Mouse (Mus musculus) lung, embryonic 15.5 days (tissue): ENCODE data around the gene Ccl1. TPM values are rescaled to one million over a fixed set of nuclear protein-coding genes. Genes with fewer than 3 reads are reported as not detected.

Source experiments
- ATAC-seq: fragments of 200-750 bp; cut with Nextera tagmentation; 2 replicates; pipeline ENCODE4 v1.8.0; 2017; ENCODE audit warnings: moderate number of reproducible peaks, borderline replicate concordance; ENCODE audit not compliant: low FRiP score, low TSS enrichment; ENCODE audit errors: extremely low read depth
- H3K27ac ChIP-seq: fragments of 300-500 bp; sonication (generic); 2 replicates; pipeline ENCODE4 v1.5.1; 2015; ENCODE audit warnings: moderate library complexity, mild to moderate bottlenecking, inconsistent platforms
- H3K27me3 ChIP-seq: fragments of 300-500 bp; sonication (generic); 2 replicates; pipeline ENCODE4 v1.6.1; 2015; ENCODE audit warnings: inconsistent platforms
- H3K36me3 ChIP-seq: fragments of 300-500 bp; sonication (generic); 2 replicates; pipeline ENCODE4 v1.6.1; 2015; ENCODE audit warnings: inconsistent platforms
- H3K4me1 ChIP-seq: fragments of 300-500 bp; sonication (generic); 2 replicates; pipeline ENCODE4 v1.6.1; 2015; ENCODE audit warnings: inconsistent platforms
- H3K4me2 ChIP-seq: fragments of 300-500 bp; sonication (generic); 2 replicates; pipeline ENCODE4 v1.6.1; 2015; ENCODE audit warnings: inconsistent platforms, mild to moderate bottlenecking, moderate library complexity
- H3K4me3 ChIP-seq: fragments of 300-500 bp; sonication (generic); 2 replicates; pipeline ENCODE4 v1.5.1; 2015; ENCODE audit warnings: mild to moderate bottlenecking, inconsistent platforms
- H3K9ac ChIP-seq: fragments of 300-500 bp; sonication (generic); 2 replicates; pipeline ENCODE4 v1.6.1; 2015; ENCODE audit warnings: inconsistent platforms
- H3K9me3 ChIP-seq: fragments of 300-500 bp; sonication (generic); 2 replicates; pipeline ENCODE4 v1.6.1; 2016; ENCODE audit warnings: inconsistent platforms
- WGBS: fragments of 180-500 bp; shearing (Covaris S2); methylation state at CpG from one replicate; pipeline ENCODE4 v1.1.7; 2015; 5-methylcytosine and 5-hydroxymethylcytosine counted together
- polyA plus RNA-seq: library from polyadenylated mRNA; unstranded; fragments of >200 nt; fragmentation: Nextera tagmentation; extraction: Ambion mirVana; gene quantifications from 2 replicates; pipeline ENCODE4 v1.2.1, GENCODE M21; 2015

The Ccl1 gene
- not detected in 2 replicates for polyA plus RNA-seq

DNA sequence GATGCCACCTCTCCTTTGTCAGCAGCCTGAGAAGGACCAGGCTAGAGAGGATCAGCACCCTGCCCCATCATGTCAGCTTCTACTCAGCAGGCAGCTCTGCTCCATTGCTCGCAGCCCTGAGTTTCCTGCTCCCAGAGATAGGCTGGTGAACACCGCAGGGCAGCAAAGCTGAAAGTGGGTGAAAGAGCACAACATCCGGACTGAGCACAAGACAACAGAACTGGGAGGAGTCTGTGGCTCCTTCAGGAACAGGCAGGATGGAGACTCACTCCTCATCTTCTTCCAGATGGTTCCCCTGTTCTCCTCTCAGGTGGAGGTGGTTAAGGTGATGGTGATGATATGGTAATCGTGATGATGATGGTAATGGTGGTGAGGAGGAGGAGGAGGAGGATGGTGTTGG is at the start of gene Ccl1:
Gene Ccl1, minus strand, starts transcription at position 101 of the 400 bp plus-strand sequence.
- no peak within 1 kb of the TSS for H3K9ac ChIP-seq
- no peaks in the 10 kb centered on the region for H3K36me3 ChIP-seq
- H3K27ac ChIP-seq, result no peak within 1 kb of the TSS
- H3K9me3 ChIP-seq, result no peaks in the 10 kb centered on the region
- no peak for ATAC-seq
- no peaks in the 10 kb centered on the region for H3K4me1 ChIP-seq
- H3K4me3 ChIP-seq, result no peak within 1 kb of the TSS
- no peak within 1 kb of the TSS for H3K4me2 ChIP-seq
- WGBS, result 62% methylated on average over 4 of the region's 4 CpGs
- no peaks in the 10 kb centered on the region for H3K27me3 ChIP-seq

DNA sequence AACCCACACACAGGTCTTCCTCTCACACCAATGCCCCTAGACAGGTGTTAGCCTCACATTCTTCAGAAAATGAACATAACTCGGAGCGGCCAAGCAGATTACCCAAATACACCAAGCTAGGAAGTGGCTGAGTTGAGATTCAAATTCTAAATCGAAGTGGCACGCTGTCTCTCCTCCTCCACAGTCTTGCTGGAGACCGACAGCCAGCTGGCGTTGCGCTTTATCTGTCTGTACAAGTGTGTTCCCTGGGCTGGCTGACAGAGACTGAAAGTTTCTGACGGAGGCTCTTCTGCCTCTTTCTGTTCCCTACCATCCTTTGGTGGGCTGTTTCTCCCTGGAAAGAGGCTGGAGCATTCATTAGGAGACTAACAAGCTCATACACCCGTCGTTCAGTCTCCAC is 45.5 kb upstream of the Ccl1 start:
- no peak overlapping the region for H3K27ac ChIP-seq
- 73% methylated on average over 10 of the region's 10 CpGs for WGBS
- no peak for ATAC-seq
- no peak overlapping the region for H3K4me3 ChIP-seq
- H3K9ac ChIP-seq, result no peak overlapping the region
- no peaks in the 10 kb centered on the region for H3K27me3 ChIP-seq
- no peak overlapping the region for H3K4me2 ChIP-seq
- H3K36me3 ChIP-seq, result no peaks in the 10 kb centered on the region
- no peaks in the 10 kb centered on the region for H3K9me3 ChIP-seq
- H3K4me1 ChIP-seq, result no peaks in the 10 kb centered on the region

DNA sequence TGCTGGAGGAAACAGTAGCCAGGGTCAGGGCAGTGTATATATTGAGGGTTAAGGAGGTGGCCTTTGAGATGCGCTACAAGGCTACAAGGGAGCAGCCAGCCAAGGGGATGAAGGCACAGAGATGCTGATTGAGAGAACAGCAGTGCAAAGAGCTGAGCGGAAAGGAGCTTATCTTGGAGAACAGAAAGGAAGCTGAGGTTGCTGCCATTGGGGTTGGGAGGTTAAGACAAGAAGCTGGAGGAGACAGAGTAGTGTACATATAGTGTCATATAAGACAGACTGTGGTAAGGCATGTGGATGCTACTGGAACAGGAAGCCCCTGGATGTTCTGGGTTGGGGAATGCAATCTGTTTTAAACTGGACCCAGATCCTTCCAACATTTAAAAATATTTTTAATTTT is 35.4 kb upstream of the Ccl1 start:
- H3K9me3 ChIP-seq, result no peaks in the 10 kb centered on the region
- H3K27me3 ChIP-seq, result no peaks in the 10 kb centered on the region
- no peak for ATAC-seq
- H3K4me2 ChIP-seq, result no peak overlapping the region
- H3K27ac ChIP-seq, result no peak overlapping the region
- no peaks in the 10 kb centered on the region for H3K36me3 ChIP-seq
- no peak overlapping the region for H3K4me3 ChIP-seq
- H3K4me1 ChIP-seq, result no peaks in the 10 kb centered on the region
- 22% methylated on average over 2 of the region's 2 CpGs for WGBS
- H3K9ac ChIP-seq, result no peak overlapping the region

DNA sequence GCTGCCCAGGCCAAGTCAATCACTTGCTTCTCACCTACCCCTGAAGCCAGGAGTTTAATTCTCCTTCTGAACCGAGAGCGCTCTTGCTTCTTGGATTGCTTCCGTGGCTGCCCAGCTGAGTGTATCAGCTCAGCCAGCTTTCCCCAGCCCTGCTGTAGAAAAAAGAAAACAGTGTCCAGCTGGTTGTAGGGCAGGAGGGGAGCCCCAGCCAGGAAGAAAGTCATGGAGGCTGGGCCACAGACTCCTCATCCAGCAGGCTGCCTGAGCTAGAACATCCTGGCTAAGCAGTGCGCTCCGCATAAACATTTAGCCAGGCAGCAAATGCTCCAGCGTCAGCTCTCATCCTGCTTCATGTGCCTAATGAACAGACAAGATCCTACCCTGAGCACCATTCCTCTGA is 34.9 kb upstream of the Ccl1 start:
- Histone ChIP-seq H3K27ac (no peak overlapping the region), H3K4me2 (no peak overlapping the region), H3K9ac (no peak overlapping the region), H3K9me3 (no peaks in the 10 kb centered on the region), H3K4me1 (no peaks in the 10 kb centered on the region), H3K27me3 (no peaks in the 10 kb centered on the region), H3K4me3 (no peak overlapping the region), H3K36me3 (no peaks in the 10 kb centered on the region)
- ATAC-seq, result no peak
- 24% methylated on average over 6 of the region's 6 CpGs for WGBS

DNA sequence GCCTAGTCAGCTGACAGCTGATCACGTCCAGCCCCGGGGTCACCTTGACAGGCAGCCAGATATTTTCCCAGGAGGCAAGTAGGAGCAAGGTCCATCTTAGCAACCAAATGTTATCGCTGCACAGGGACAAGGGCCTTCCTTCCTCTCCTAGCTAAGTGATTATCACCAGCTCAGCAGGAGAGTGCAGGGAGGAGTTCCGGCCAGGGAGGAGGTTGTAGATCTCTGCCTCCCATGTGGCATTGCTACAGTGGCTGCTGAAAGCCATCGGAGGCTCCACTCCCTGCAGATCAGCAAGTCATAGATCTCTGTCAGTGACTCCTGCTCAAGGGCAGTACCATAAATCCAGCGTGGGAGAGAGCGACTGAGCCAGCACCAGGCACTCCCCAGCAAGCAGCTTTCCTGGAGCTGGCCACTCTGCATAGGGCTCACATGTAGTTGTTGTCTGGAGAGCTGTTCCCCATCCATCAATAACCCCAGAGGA is 34.5 kb upstream of the Ccl1 start:
- Histone ChIP-seq H3K27ac (no peak overlapping the region), H3K9ac (no peak overlapping the region), H3K27me3 (no peaks in the 10 kb centered on the region), H3K36me3 (no peaks in the 10 kb centered on the region), H3K4me3 (no peak overlapping the region), H3K4me2 (no peak overlapping the region), H3K4me1 (no peaks in the 10 kb centered on the region), H3K9me3 (no peaks in the 10 kb centered on the region)
- no peak for ATAC-seq
- 10% methylated on average over 7 of the region's 7 CpGs for WGBS

DNA sequence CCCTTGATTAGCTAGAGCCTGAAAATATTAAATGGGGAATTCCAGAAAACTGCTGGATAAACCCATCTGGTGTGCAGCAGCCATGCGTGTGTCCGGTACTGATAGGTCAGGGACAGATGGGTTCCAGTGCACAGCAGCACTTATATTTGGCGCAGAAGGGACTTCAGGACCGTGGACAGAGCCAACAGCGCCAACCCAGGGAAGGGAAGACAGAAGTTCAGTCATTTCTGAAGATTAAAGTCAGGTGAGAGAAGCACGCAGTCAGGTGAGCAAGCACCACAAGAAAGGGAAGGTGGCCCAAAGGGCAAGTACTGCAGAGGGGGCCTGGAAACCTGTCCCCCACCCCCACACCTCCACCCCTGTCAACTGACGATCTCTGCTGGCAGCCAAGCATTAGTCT is 7.7 kb upstream of the Ccl1 start:
- 34% methylated on average over 7 of the region's 7 CpGs for WGBS
- ATAC-seq, result no peak
- H3K4me2 ChIP-seq, result no peak overlapping the region
- H3K9me3 ChIP-seq, result no peaks in the 10 kb centered on the region
- no peaks in the 10 kb centered on the region for H3K27me3 ChIP-seq
- no peak overlapping the region for H3K9ac ChIP-seq
- no peaks in the 10 kb centered on the region for H3K36me3 ChIP-seq
- H3K4me1 ChIP-seq, result no peaks in the 10 kb centered on the region
- no peak overlapping the region for H3K4me3 ChIP-seq
- no peak overlapping the region for H3K27ac ChIP-seq

DNA sequence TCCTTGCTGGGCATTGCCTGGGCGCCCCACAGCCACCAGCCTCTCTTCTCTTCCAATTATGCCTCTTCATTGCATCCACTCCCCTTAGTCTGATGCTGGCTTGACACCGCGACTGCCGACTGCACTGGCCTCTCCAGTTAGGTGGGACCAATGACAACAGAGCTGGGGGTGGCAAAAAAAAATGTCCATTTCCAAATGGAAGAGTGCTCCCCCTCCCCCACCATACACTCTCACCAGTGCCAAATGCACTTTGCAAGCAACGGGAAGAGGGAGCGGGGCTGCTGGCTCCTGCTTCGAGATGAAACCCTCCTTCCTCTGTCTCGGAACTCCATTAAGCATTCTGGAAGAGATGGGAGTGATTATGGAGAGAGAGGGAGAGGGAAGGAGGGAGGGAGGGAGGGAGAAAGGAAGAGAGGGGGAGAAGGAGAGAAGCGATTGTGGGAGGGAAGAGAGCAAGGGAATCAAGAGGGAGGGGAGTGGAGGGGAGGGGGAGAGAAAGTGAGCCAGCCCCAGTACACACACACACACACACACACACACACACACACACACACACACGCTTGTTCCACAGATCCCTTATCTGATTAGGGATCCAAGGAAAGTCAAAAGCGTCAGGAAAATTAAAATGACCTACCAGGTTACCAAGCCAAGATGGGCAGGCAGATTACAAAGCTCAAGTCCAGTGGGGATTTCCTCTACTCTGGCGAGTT is 5.0 kb upstream of the Ccl1 start:
- 18% methylated on average over 12 of the region's 12 CpGs for WGBS
- Histone ChIP-seq H3K9ac (no peak overlapping the region), H3K4me1 (no peaks in the 10 kb centered on the region), H3K36me3 (no peaks in the 10 kb centered on the region), H3K27me3 (no peaks in the 10 kb centered on the region), H3K9me3 (no peaks in the 10 kb centered on the region), H3K4me2 (no peak overlapping the region), H3K4me3 (no peak overlapping the region), H3K27ac (no peak overlapping the region)
- ATAC-seq, result no peak

DNA sequence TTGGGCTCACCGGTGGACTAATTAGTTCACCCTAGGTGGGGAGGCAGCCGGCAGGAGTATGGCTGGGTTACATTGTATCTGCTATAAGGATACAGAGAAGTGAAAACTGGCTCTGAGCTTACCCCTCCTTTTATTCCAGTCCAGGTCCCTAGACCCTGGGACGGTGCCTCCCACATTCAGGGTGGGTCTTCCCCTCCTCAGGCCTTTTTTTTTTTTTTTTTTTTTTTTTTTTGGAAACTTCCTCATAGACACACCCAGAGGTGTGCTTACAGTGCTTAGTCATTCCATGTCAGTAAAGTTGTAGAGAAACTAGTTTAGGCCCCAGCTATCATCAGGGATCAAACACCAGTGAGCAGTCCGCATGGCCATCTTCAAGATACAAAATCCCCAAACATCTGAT is 7.6 kb downstream of the Ccl1 start:
- Histone ChIP-seq H3K9ac (no peak overlapping the region), H3K4me2 (no peak overlapping the region), H3K9me3 (no peaks in the 10 kb centered on the region), H3K36me3 (no peaks in the 10 kb centered on the region), H3K4me1 (no peaks in the 10 kb centered on the region), H3K27ac (no peak overlapping the region), H3K4me3 (no peak overlapping the region), H3K27me3 (no peaks in the 10 kb centered on the region)
- ATAC-seq, result no peak
- WGBS, result 80% methylated on average over 4 of the region's 4 CpGs

DNA sequence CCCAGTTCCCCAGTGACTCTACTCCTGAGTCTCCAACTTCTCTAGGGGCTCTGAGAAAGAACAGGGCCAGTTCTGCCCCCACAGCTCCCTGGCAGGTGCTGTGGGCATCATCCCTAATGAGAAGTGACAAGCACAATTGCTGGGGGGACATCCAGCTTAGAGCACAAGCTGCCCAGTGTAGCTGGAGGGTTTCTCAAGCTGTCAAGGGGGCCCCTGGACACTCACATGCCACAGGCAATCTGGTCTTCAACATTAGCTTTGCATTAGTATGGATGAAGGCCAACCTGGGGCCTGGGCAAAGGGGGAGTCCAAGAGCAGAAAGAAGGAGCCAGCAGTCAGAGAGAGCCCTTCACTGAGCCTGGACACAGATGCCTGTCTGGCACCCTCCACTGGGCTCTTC is 14.6 kb downstream of the Ccl1 start:
- no peaks in the 10 kb centered on the region for H3K4me1 ChIP-seq
- H3K27ac ChIP-seq, result no peak overlapping the region
- no peaks in the 10 kb centered on the region for H3K9me3 ChIP-seq
- H3K9ac ChIP-seq, result no peak overlapping the region
- H3K4me2 ChIP-seq, result no peak overlapping the region
- no peaks in the 10 kb centered on the region for H3K27me3 ChIP-seq
- no peak overlapping the region for H3K4me3 ChIP-seq
- no peaks in the 10 kb centered on the region for H3K36me3 ChIP-seq
- ATAC-seq, result no peak

DNA sequence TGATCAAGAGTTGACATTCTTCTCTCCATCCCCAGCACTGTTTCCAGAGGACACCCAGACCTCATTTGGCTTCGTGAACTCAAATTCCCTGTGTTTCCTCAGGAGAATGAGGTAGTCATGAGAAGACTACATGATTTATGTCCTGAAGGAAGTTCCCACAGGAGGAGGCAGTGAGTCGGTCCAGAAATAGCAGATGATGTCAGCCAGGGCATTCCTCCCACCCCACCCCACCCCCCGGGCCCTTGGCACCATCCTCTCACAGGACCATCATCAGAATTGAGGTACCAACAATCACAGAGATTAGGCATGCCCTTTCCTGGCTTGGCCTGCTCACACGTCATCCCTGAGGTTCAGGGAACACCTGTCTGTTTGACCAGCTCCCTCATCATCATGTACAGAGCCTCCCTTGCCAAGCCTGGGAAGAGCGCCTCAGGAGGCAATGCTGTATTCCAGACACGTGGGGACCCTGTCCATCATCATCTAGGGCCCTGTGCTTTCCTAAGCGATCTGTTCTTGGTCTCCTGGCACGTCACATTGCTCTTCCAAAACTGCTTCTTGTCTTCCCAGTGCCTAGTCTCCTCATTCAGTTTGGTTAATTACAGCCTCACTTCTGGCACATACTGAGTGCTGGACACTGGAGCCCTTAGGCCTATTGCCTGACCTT is 31.2 kb downstream of the Ccl1 start:
- no peak overlapping the region for H3K27ac ChIP-seq
- H3K4me1 ChIP-seq, result no peaks in the 10 kb centered on the region
- H3K36me3 ChIP-seq, result no peaks in the 10 kb centered on the region
- WGBS, result 55% methylated on average over 8 of the region's 8 CpGs
- H3K27me3 ChIP-seq, result no peaks in the 10 kb centered on the region
- no peak overlapping the region for H3K9ac ChIP-seq
- no peak overlapping the region for H3K4me2 ChIP-seq
- ATAC-seq, result no peak
- no peaks in the 10 kb centered on the region for H3K9me3 ChIP-seq
- H3K4me3 ChIP-seq, result no peak overlapping the region

DNA sequence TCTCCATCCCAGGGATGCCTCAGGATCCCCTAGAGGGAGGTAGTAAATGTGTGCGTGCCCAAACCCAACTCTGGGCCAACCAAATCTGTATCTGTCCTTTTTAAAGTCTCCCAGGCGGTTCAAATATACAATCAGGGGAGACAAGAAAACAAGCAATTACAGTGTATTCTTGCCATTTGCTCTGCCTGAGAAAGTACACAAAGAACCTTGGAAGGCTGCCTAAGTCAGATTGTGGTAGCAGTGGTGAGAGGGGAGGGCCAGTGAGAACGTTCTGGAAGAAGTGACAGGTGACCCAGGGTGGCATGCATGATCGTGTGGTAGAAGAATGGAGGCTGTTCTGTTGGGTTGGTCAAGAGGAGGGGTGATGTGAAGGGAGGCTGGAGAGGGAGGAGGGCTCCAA is 46.4 kb downstream of the Ccl1 start:
- no peak overlapping the region for H3K9ac ChIP-seq

DNA sequence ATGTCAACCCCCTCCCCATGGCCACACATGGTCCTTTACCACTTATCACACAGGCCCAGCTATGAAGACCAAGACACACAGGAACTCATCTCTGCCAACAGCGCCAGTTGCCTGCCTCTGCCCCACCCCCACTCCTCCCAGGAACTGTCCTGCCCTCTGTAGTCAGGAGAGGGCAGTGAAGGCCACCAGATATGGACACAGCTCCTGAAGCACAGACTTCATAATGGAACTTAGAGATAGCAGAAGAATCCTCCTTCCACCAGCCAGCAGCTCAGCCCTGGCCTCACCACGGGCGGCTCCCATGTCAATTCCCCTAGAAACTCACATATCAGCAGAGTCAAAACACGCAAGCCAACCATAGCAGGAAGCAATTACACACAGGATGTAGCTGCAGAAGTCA is 49.9 kb downstream of the Ccl1 start:
- no peaks in the 10 kb centered on the region for H3K4me1 ChIP-seq
- no peak overlapping the region for H3K4me3 ChIP-seq
- H3K9me3 ChIP-seq, result no peaks in the 10 kb centered on the region
- ATAC-seq, result no peak
- H3K4me2 ChIP-seq, result no peak overlapping the region
- no peaks in the 10 kb centered on the region for H3K36me3 ChIP-seq
- peaks cover 5% of the 10 kb centered on the region; the same call in 1 of the 2 replicates for H3K27me3 ChIP-seq
- H3K27ac ChIP-seq, result no peak overlapping the region
- no peak overlapping the region for H3K9ac ChIP-seq
- WGBS, result 13% methylated on average over 4 of the region's 4 CpGs

More for the DNA sequence above, 46.4 kb downstream of the Ccl1 start:
- ATAC-seq, result no peak
- H3K4me3 ChIP-seq, result no peak overlapping the region
- no peaks in the 10 kb centered on the region for H3K36me3 ChIP-seq
- H3K27ac ChIP-seq, result no peak overlapping the region
- WGBS, result 38% methylated on average over 4 of the region's 4 CpGs
- H3K27me3 ChIP-seq, result peaks cover 5% of the 10 kb centered on the region; the same call in 1 of the 2 replicates
- H3K4me2 ChIP-seq, result no peak overlapping the region
- H3K4me1 ChIP-seq, result no peaks in the 10 kb centered on the region
- H3K9me3 ChIP-seq, result no peaks in the 10 kb centered on the region
